In the genomic region with DNA sequence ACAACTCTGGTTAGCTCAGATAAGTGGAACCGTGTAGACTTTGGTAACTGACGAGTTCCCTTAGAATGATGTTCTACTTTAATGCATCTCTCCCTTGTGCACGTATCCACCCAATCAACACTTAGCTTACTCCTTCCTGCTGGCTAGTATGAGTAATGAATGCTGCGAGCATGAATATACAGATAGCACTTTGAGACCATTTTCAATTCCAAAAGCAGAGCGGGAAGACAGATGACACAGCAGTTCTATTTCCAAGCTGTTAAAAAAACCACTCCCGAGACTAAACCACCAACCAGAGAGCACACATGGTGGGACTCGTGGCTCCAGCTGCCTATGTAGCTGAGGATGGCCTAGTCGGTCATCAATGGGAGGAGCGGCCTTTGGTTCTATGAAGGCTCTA, we compare ENCODE assay signal across 28 mouse cellular contexts. TPM values are rescaled to one million over a fixed set of nuclear protein-coding genes. Genes with fewer than 3 reads are reported as not detected.
DNase-seq lines count a peak whose midpoint lies in the region; ATAC-seq and TF ChIP-seq lines count a peak whose summit lies in the region.
"Had no signal": no experiment of that assay in that cellular context is flagged by ENCODE, and none has a peak within 500 bp of the region (broad histone marks: within the 10 kb centered on the region; RNA-seq: fewer than 3 reads in every experiment).

No protein-coding gene starts in this region.

- ATAC-seq in intestine, embryonic 14.5 days (replicated peaks; ENCODE audit: low FRiP score, low TSS enrichment, low read depth): no peak
- no peak for ATAC-seq in intestine, postnatal 0 days
- ATAC-seq in megakaryocyte progenitor cell, adult 5-6 weeks (replicated peaks; ENCODE audit: poor library complexity): 0 out of 2 replicates have a peak, but pooled peaks have one; percentile 9
- ATAC-seq: forebrain, embryonic 16.5 days; inflammation-experienced regulatory T-cells, adult 6 months; midbrain, embryonic 13.5 days had no signal

- H3K9ac ChIP-seq in intestine, embryonic 14.5 days (ENCODE audit: low read length): no peak overlapping the region
- no peak overlapping the region for H3K9ac ChIP-seq in intestine, postnatal 0 days (ENCODE audit: low read depth, low read length)
- H3K9ac ChIP-seq: embryonic facial prominence, embryonic 13.5 days; heart, embryonic 12.5 days; hindbrain, embryonic 14.5 days; limb, embryonic 12.5 days; liver, embryonic 15.5 days; lung, embryonic 15.5 days; midbrain, embryonic 13.5 days had no signal

- no peak for TF ChIP-seq CTCF in intestine, postnatal 0 days (IDR thresholded peaks at IDR 0.05; ENCODE audit: low read depth)

- H3K4me1 ChIP-seq in intestine, embryonic 14.5 days (replicated peaks; ENCODE audit: control insufficient read depth, insufficient read depth, low read length): no peaks in the 10 kb centered on the region
- no peaks in the 10 kb centered on the region for H3K4me1 ChIP-seq in intestine, postnatal 0 days (replicated peaks; ENCODE audit: control insufficient read depth, insufficient read depth, low read length)
- H3K4me1 ChIP-seq: embryonic facial prominence, embryonic 13.5 days; forebrain, embryonic 10.5 days; heart, embryonic 12.5 days; lung, embryonic 15.5 days; midbrain, embryonic 13.5 days had no signal

- 82% methylated on average over 9 of the region's 9 CpGs for WGBS in intestine, embryonic 14.5 days
- WGBS in intestine, postnatal 0 days: 81% methylated on average over 9 of the region's 9 CpGs

- peak; percentile 27 for DNase-seq in intestine, embryonic 14.5 days (ENCODE audit: low spot score)
- peak; percentile 43 to 68 for DNase-seq in left cerebral cortex, postnatal 14 days (ENCODE audit: low spot score in 2 of 2)
- no peak for DNase-seq in left cerebral cortex, adult 11 months (ENCODE audit: low spot score)
- DNase-seq in telencephalon, adult 2 months (ENCODE audit: low read depth, low spot score): peak; percentile 62
- DNase-seq: adrenal gland, postnatal 25 days; B cell, adult 2 months; cerebellum, adult 18-20 months; cerebellum, postnatal 10 days; gastrocnemius, adult 2 months; heart, adult 2 months; heart, postnatal 4 days; kidney, adult 2 months; kidney, postnatal 36 days; thymus, adult 2 months; thymus, postnatal 4 days had no signal

- no peak overlapping the region for H3K4me3 ChIP-seq in intestine, embryonic 14.5 days (ENCODE audit: low read depth, low read length)
- H3K4me3 ChIP-seq in intestine, postnatal 0 days (ENCODE audit: low read depth, low read length): no peak overlapping the region
- H3K4me3 ChIP-seq: embryonic facial prominence, embryonic 13.5 days; forebrain, embryonic 10.5 days; gastrocnemius, adult 2 months; heart, adult 2 months; heart, embryonic 12.5 days; limb, embryonic 12.5 days; liver, embryonic 15.5 days; lung, embryonic 15.5 days; midbrain, embryonic 13.5 days had no signal

- no peak overlapping the region for H3K27ac ChIP-seq in intestine, embryonic 14.5 days (ENCODE audit: low read depth)
- no peak overlapping the region for H3K27ac ChIP-seq in intestine, postnatal 0 days (ENCODE audit: low read depth, low read length)
- H3K27ac ChIP-seq: embryonic facial prominence, embryonic 13.5 days; forebrain, embryonic 10.5 days; gastrocnemius, adult 2 months; heart, adult 2 months; hindbrain, embryonic 14.5 days; limb, embryonic 12.5 days; liver, embryonic 15.5 days; lung, embryonic 15.5 days; midbrain, embryonic 13.5 days; stomach, postnatal 0 days had no signal

- intact Hi-C loops in left cerebral cortex, postnatal 14 days (cut with DNase I): loop anchor here (10.0 kb wide), 1 partner anchor 472 kb away; no protein-coding TSS in a partner anchor

- H3K9me3 ChIP-seq in intestine, embryonic 14.5 days (ENCODE audit: control insufficient read depth, low read length): no peaks in the 10 kb centered on the region
- H3K9me3 ChIP-seq in intestine, postnatal 0 days (ENCODE audit: control insufficient read depth): no peaks in the 10 kb centered on the region
- H3K9me3 ChIP-seq: embryonic facial prominence, embryonic 13.5 days; forebrain, embryonic 10.5 days; heart, embryonic 12.5 days; limb, embryonic 12.5 days; liver, embryonic 15.5 days; lung, embryonic 15.5 days; midbrain, embryonic 13.5 days had no signal

- H3K36me3 ChIP-seq in intestine, embryonic 14.5 days (ENCODE audit: control insufficient read depth, insufficient read depth, low read length): peaks cover 99% of the 10 kb centered on the region
- H3K36me3 ChIP-seq in intestine, postnatal 0 days (ENCODE audit: control insufficient read depth, insufficient read depth): peaks cover 89% of the 10 kb centered on the region

- H3K27me3 ChIP-seq in intestine, embryonic 14.5 days (replicated peaks; ENCODE audit: control insufficient read depth, insufficient read depth, low read length): no peaks in the 10 kb centered on the region
- no peaks in the 10 kb centered on the region for H3K27me3 ChIP-seq in intestine, postnatal 0 days (replicated peaks; ENCODE audit: control insufficient read depth, insufficient read depth, low read length)
- H3K27me3 ChIP-seq: embryonic facial prominence, embryonic 13.5 days; heart, embryonic 12.5 days; limb, embryonic 12.5 days; liver, embryonic 15.5 days; lung, embryonic 15.5 days; midbrain, embryonic 13.5 days had no signal

- no peak overlapping the region for H3K4me2 ChIP-seq in intestine, embryonic 14.5 days (ENCODE audit: low read length)
- no peak overlapping the region for H3K4me2 ChIP-seq in intestine, postnatal 0 days (replicated peaks; ENCODE audit: low read depth)
- H3K4me2 ChIP-seq: embryonic facial prominence, embryonic 13.5 days; heart, embryonic 12.5 days; hindbrain, embryonic 14.5 days; limb, embryonic 12.5 days; liver, embryonic 15.5 days; lung, embryonic 15.5 days; midbrain, embryonic 13.5 days had no signal

RNA-seq across cellular contexts. Expression of a gene that starts 17.7 kb away (rescaled TPM):
- 115 and 127 TPM in 2 replicates for polyA plus RNA-seq in intestine, embryonic 14.5 days (2014; fragmentation: Nextera tagmentation; extraction: Ambion mirVana)
- 23.2 and 24.4 TPM in 2 replicates for polyA plus RNA-seq in intestine, postnatal 0 days (2015; fragmentation: Nextera tagmentation; extraction: Ambion mirVana)
- total RNA-seq in left cerebral cortex, postnatal 14 days (2021): 100 to 1,000 TPM; 218 to 228 TPM
- 32.8 and 36.9 TPM in 2 replicates for total RNA-seq in megakaryocyte progenitor cell, adult 5-6 weeks (2015)
- 45.5 and 48.1 TPM in 2 replicates for total RNA-seq in megakaryocyte progenitor cell, adult 5-6 weeks (2017)

Comparison
In these comparisons a context has a peak if more than half of its experiments do, and no peak if none do; other contexts are left out.
1. RNA of a gene that starts 17.7 kb away (total RNA-seq): 218 to 228 TPM in left cerebral cortex, postnatal 14 days; 32.8 to 48.1 TPM in megakaryocyte progenitor cell, adult 5-6 weeks; every median in the first group is over 4 times any median in the second.